In the genomic region with DNA sequence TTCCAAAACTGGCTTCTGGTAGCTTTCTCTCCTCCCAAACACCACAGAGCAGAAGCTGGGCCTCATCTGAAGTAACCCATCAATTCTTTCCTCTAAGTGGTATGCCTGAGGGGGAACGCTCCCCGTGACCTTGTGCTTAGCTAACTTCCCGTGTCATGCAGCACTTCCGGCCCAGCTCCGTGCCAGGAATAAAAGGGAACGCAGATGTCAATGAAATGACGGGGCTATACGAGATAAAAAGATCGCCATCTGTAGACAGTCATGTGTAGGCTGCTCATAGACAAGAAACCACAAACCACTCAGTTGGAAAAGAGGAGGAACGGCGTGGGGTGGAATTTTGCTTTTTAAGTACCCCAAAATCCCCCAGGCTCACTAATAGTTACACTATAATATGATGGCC, we compare ENCODE assay signal across 9 mouse cellular contexts.
DNase-seq lines count a peak whose midpoint lies in the region; ATAC-seq lines count a peak whose summit lies in the region.
"Had no signal": no experiment of that assay in that cellular context is flagged by ENCODE, and none has a peak within 500 bp of the region (broad histone marks: within the 10 kb centered on the region; RNA-seq: fewer than 3 reads in every experiment).

No protein-coding gene starts in this region.

- peak; percentile 48 for DNase-seq in adrenal gland, postnatal 14 days
- DNase-seq in adrenal gland, adult 18-20 months (ENCODE audit: low spot score in 2 of 2), result no peak
- peak; percentile 53 for DNase-seq in lung, postnatal 10 days
- DNase-seq in ovary, postnatal 14 days (ENCODE audit: low spot score), result no peak
- no peak for DNase-seq in yolk sac, embryonic 10.5 days (ENCODE audit: low spot score)
- DNase-seq in left cerebral cortex, postnatal 14 days (ENCODE audit: low spot score in 2 of 2), result no peak
- DNase-seq: cerebellum, adult 2 months had no signal

- intact Hi-C loops in left cerebral cortex, postnatal 14 days (cut with DNase I), result no loop called here

- peak; percentile 41 for ATAC-seq in activated CD4-positive, CD25-positive, alpha-beta regulatory T cell, adult 4 months
- peak; percentile 65 to 78 for ATAC-seq in hematopoietic stem cell, adult 5-6 weeks (replicated peaks in 1 of 2; ENCODE audit: insufficient read depth in 1 of 2, low FRiP score in 2 of 2, low TSS enrichment in 1 of 2, low read depth in 1 of 2, poor library complexity in 2 of 2, severe bottlenecking in 2 of 2)

Comparison
In these comparisons a context has a peak if more than half of its experiments do, and no peak if none do; other contexts are left out.
1. DNase-seq: peak in adrenal gland, postnatal 14 days (single experiment) and lung, postnatal 10 days (single experiment); none in adrenal gland, adult 18-20 months (0 of 2), ovary, postnatal 14 days (single experiment), yolk sac, embryonic 10.5 days (single experiment) and left cerebral cortex, postnatal 14 days (0 of 2).